Mouse (Mus musculus): ENCODE measurements around the gene Olfr157. TPM values are rescaled to one million over a fixed set of nuclear protein-coding genes. Genes with fewer than 3 reads are reported as not detected.

The Olfr157 gene
- not detected in 2 replicates for polyA plus RNA-seq (2012; rRNA removed)

DNA sequence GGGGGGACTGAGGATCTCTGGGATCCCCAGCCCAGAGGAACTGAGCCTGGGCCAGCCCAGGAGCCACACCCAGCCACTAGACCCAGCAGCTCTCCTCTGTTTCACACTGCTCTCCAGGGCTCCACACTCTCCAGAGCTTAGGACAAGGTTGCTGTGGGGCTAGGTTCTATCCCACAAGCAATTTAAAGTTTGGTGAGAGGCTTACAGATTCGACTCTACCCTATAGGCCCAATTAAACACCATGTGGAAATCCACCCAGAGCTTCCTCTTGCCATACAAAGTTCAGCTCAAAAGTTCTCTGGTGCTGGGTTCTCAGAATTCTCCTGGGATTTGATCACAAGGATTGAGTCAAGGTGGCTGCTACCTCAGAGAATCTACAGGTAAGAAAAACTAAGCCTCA, at the start of gene Olfr157:
Olfr157 (minus strand) TSS at position 101 of the 400 bp plus-strand sequence.

GRCm38 (mm10) chr4:43875160-43875918, 35.3 kb upstream of the Olfr157 start, which contains the start of gene Reck:
Reck (plus strand) TSS chr4:43875530.

DNA sequence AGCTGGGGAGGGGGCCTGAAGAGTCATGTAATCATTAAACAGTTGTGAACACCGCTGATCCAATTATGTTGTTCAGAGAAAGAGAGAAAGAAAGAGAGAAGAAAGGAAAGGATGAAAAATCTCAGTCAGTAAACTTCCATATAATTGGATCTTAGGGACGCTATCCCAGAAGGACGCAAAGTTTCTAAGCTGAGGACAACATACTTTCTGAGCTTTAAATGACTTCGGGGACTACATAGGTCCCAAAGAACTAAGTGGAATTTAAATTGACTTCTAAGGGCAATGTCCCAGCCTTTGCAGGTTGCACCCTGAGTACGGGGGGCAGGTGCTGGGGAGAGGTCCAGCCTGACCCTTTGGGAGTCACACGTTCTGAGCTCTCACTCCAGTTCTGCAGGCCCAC, 11.3 kb upstream of the Olfr157 start, which contains the start of gene Olfr155:
Olfr155 (plus strand) TSS at position 301 of the 400 bp plus-strand sequence.

GRCm38 (mm10) chr4:43823845-43824337, 16.1 kb downstream of the Olfr157 start, which contains the start of gene Olfr156:
Olfr156 (minus strand) TSS chr4:43823895.

Other genes starting within 250 kb of the Olfr157 start
- gene Npr2, start 208.3 kb downstream of the Olfr157 start, polyA plus RNA-seq (2012; rRNA removed) = 7.3 and 12.5 TPM in 2 replicates
- gene Spag8, start 186.6 kb downstream of the Olfr157 start, polyA plus RNA-seq (2012; rRNA removed) = 0.19 and 0.75 TPM in 2 replicates
- gene Hint2, start 183.7 kb downstream of the Olfr157 start, polyA plus RNA-seq (2012; rRNA removed) = 43.0 and 58.4 TPM in 2 replicates
- gene Tmem8b, start 171.2 kb downstream of the Olfr157 start, polyA plus RNA-seq (2012; rRNA removed) = 5.1 and 5.4 TPM in 2 replicates
- gene Fam221b, start 171.1 kb downstream of the Olfr157 start, polyA plus RNA-seq (2012; rRNA removed) = 0.08 TPM in 1 of 2 replicates, not detected in the other
- not detected in 2 replicates for gene Olfr70, start 139.4 kb downstream of the Olfr157 start, polyA plus RNA-seq (2012; rRNA removed)
- not detected in 2 replicates for gene Olfr71, start 129.9 kb downstream of the Olfr157 start, polyA plus RNA-seq (2012; rRNA removed)
- gene Hrct1, start 113.0 kb downstream of the Olfr157 start, polyA plus RNA-seq (2012; rRNA removed) = 6.2 and 9.7 TPM in 2 replicates
- 0.37 and 0.73 TPM in 2 replicates for gene Spaar, start 110.2 kb downstream of the Olfr157 start, polyA plus RNA-seq (2012; rRNA removed)
- not detected in 2 replicates for gene Olfr159, start 69.2 kb downstream of the Olfr157 start, polyA plus RNA-seq (2012; rRNA removed)
- gene Olfr156, start 16.3 kb downstream of the Olfr157 start, polyA plus RNA-seq (2012; rRNA removed) = not detected in 2 replicates
- gene Olfr155, start 11.4 kb upstream of the Olfr157 start, polyA plus RNA-seq (2012; rRNA removed) = not detected in 2 replicates
- gene Reck, start 35.3 kb upstream of the Olfr157 start, polyA plus RNA-seq (2012; rRNA removed) = 2.2 and 4.0 TPM in 2 replicates
- gene Glipr2, start 117.2 kb upstream of the Olfr157 start, polyA plus RNA-seq (2012; rRNA removed) = 4.8 and 7.3 TPM in 2 replicates
- not detected in 2 replicates for gene Ccin, start 143.3 kb upstream of the Olfr157 start, polyA plus RNA-seq (2012; rRNA removed)
- 64.6 and 109 TPM in 2 replicates for gene Clta, start 164.3 kb upstream of the Olfr157 start, polyA plus RNA-seq (2012; rRNA removed)
- gene Gne, start 244.0 kb upstream of the Olfr157 start, polyA plus RNA-seq (2012; rRNA removed) = 12.3 and 16.6 TPM in 2 replicates